Mouse (Mus musculus) embryonic fibroblast, embryonic 13.5 days (primary cell): ENCODE results near the gene Rdh5. TPM values are rescaled to one million over a fixed set of nuclear protein-coding genes. Genes with fewer than 3 reads are reported as not detected.

Source experiments
- H3K27ac ChIP-seq: 2 replicates; pipeline ENCODE4 v1.5.1; 2012; ENCODE audit warnings: low read length, control low read depth, inconsistent platforms; ENCODE audit not compliant: insufficient read depth
- H3K4me1 ChIP-seq: 2 replicates; pipeline ENCODE4 v1.6.1; 2011; ENCODE audit warnings: low read length; ENCODE audit not compliant: control insufficient read depth, insufficient read depth
- H3K4me3 ChIP-seq: 2 replicates; pipeline ENCODE4 v1.5.1; 2011; ENCODE audit warnings: mild to moderate bottlenecking, control low read depth, low read length; ENCODE audit not compliant: insufficient read depth
- CTCF ChIP-seq: IDR thresholded peaks from 2 replicates; pipeline ENCODE4 v1.5.1; 2011; ENCODE audit warnings: mild to moderate bottlenecking, control low read depth, low read length, moderate library complexity, borderline replicate concordance; ENCODE audit not compliant: insufficient read depth
- POLR2A ChIP-seq: IDR thresholded peaks from 2 replicates; pipeline ENCODE4 v1.6.1; 2011; ENCODE audit warnings: low read depth, mild to moderate bottlenecking, control low read depth, low read length, moderate library complexity
- polyA plus RNA-seq: library from polyadenylated mRNA; stranded (reverse); fragments of >200 nt; gene quantifications from 2 replicates; pipeline ENCODE4 v1.2.4, GENCODE M21; 2011; ENCODE audit warnings: low read depth; ENCODE audit not compliant: missing spikeins, insufficient read length

The Rdh5 gene
- polyA plus RNA-seq, 1 experiment: 7.7 TPM

GRCm38 (mm10) chr10:128940475-128941061, 17.9 kb upstream of the Rdh5 start:
- Histone ChIP-seq H3K27ac (no peak overlapping the region), H3K4me1 (0 out of 2 replicates have a peak, but pooled peaks cover 4% of the 10 kb centered on the region), H3K4me3 (no peak overlapping the region)
- no peak for TF ChIP-seq CTCF

- TF ChIP-seq POLR2A (no peak), CTCF (no peak)
- H3K27ac ChIP-seq: no peak overlapping the region
- 0 out of 2 replicates have a peak, but pooled peaks cover 4% of the 10 kb centered on the region for H3K4me1 ChIP-seq
- no peak overlapping the region for H3K4me3 ChIP-seq
These were observed 16.3 kb upstream of the Rdh5 start for GRCm38 (mm10) chr10:128938974-128939373.

- Histone ChIP-seq H3K4me1 (0 out of 2 replicates have a peak, but pooled peaks cover 4% of the 10 kb centered on the region), H3K27ac (no peak overlapping the region), H3K4me3 (no peak overlapping the region)
- TF ChIP-seq POLR2A (no peak), CTCF (no peak)
These were observed 15.8 kb upstream of the Rdh5 start for GRCm38 (mm10) chr10:128938457-128938856.

- H3K27ac ChIP-seq: no peak overlapping the region
- TF ChIP-seq CTCF (no peak), POLR2A (no peak)
- H3K4me1 ChIP-seq: 0 out of 2 replicates have a peak, but pooled peaks cover 4% of the 10 kb centered on the region
- H3K4me3 ChIP-seq: no peak overlapping the region
These were observed 15.2 kb upstream of the Rdh5 start for GRCm38 (mm10) chr10:128937756-128938390.

GRCm38 (mm10) chr10:128935826-128936440, 13.2 kb upstream of the Rdh5 start:
- H3K4me1 ChIP-seq: 0 out of 2 replicates have a peak, but pooled peaks cover 10% of the 10 kb centered on the region
- H3K27ac ChIP-seq: no peak overlapping the region
- H3K4me3 ChIP-seq: no peak overlapping the region
- TF ChIP-seq CTCF (no peak), POLR2A (no peak)

- Histone ChIP-seq H3K4me3 (peak overlapping the region; percentile 0; the same call in 1 of the 2 replicates), H3K27ac (no peak overlapping the region), H3K4me1 (0 out of 2 replicates have a peak, but pooled peaks cover 10% of the 10 kb centered on the region)
- TF ChIP-seq CTCF (0 out of 2 replicates have a peak, but pooled peaks have one; percentile 2), POLR2A (no peak)
These were observed 12.5 kb upstream of the Rdh5 start for GRCm38 (mm10) chr10:128934997-128935787.

GRCm38 (mm10) chr10:128933976-128934721, 11.5 kb upstream of the Rdh5 start:
- H3K4me3 ChIP-seq: peak overlapping the region; percentile 77
- H3K4me1 ChIP-seq: 0 out of 2 replicates have a peak, but pooled peaks cover 10% of the 10 kb centered on the region
- no peak for TF ChIP-seq POLR2A
- no peak for TF ChIP-seq CTCF
- no peak overlapping the region for H3K27ac ChIP-seq

- TF ChIP-seq POLR2A (peak; percentile 60), CTCF (no peak)
- Histone ChIP-seq H3K4me3 (peak within 1 kb of the TSS; percentile 77), H3K27ac (no peak within 1 kb of the TSS), H3K4me1 (peaks cover 10% of the 10 kb centered on the region; the same call in 1 of the 2 replicates)
These were observed 10.9 kb upstream of the Rdh5 start, which contains the start of gene Itga7 for GRCm38 (mm10) chr10:128933574-128933973. Gene Itga7 (plus strand): TSS chr10:128933818.

- peak overlapping the region; percentile 53 for H3K27ac ChIP-seq
- H3K4me3 ChIP-seq: no peak overlapping the region
- peaks cover 18% of the 10 kb centered on the region; the same call in 1 of the 2 replicates for H3K4me1 ChIP-seq
- TF ChIP-seq CTCF: no peak
- no peak for TF ChIP-seq POLR2A
These were observed 8.8 kb upstream of the Rdh5 start for GRCm38 (mm10) chr10:128931441-128931840.
